Mouse (Mus musculus): ENCODE measurements around the gene Haus4. TPM values are rescaled to one million over a fixed set of nuclear protein-coding genes. Genes with fewer than 3 reads are reported as not detected.

Haus4 gene
- polyA plus RNA-seq, 1 experiment from 2014 or later, result 20.5 TPM

DNA sequence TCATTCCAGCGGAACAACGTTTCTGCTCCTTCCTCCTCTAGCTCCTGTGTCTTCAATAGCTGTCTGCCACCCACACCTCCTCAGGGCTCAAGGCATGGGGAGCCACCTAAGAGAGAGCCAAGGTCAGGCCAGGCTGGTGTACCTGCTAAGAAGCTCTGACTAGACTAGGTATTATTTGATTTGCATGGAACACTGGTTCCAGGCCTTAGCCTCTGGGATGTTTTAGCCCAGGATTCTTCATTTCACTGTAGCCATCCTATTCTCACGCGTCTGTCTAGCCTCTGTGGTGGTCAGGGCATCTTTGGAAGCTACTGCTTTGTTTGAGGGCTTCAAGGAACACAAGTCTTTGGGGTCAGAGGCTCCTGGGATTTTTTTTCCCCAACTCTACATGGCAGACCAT lies 17.7 kb upstream of the Haus4 start:
- H3K27me3 ChIP-seq (replicated peaks), result peaks cover 33% of the 10 kb centered on the region
- H3K4me1 ChIP-seq, result peaks cover 50% of the 10 kb centered on the region
- H3K9me3 ChIP-seq (replicated peaks), result no peaks in the 10 kb centered on the region
- H3K4me2 ChIP-seq, result no peak overlapping the region
- H3K36me3 ChIP-seq, result no peaks in the 10 kb centered on the region
- WGBS, result 59% methylated on average over 4 of the region's 4 CpGs
- H3K27ac ChIP-seq (replicated peaks), result no peak overlapping the region
- no peak overlapping the region for H3K4me3 ChIP-seq (replicated peaks)
- H3K9ac ChIP-seq (replicated peaks), result no peak overlapping the region
- no peak for ATAC-seq (ENCODE audit: low FRiP score)

DNA sequence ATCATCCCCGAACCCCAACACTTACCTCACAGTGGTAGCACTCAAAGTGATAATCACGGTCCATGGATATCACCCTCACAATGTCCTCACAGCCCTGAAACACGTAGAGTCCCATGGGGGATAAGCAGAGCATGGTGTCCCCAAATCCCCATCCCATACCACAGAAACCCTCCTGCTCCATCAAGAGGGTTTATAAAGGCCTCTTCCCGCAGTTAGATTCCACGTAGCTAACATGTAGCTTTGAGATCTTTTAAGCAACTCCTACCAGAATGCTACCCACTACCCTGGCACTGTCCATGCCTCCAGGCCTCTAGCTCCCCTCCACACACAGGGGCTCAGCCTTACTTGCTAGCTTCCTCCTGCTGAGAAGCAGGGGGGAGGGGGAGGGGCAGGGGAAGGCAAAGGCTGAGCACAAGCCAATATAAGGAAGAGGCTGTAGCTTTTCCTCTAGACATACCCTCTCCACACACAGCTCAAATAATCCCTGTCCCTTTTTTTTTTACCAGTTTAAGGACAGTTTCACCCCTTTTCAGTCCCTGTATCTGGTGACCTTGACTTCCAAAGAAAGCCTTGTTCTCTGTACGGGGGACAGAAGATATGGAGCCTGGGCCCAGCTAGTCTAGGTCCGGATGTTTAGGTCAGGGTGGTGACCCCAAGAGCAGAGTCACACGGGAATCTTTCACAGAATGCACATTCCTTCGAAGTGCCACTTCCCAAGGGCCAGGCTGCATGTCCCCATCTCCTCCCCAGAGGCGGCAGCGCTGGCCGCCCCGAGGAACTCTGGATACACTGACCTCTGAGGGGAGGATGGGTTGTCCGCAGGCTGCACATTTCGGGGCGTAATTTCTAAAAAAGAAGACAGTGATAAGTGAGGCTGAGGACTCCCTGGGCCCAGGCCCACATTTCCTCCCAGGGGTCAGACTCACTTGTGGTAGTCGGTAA lies 15.3 kb upstream of the Haus4 start:
- Histone ChIP-seq H3K27ac (replicated peaks) (peak overlapping the region; percentile 23; the same call in 1 of the 2 replicates), H3K27me3 (replicated peaks) (peaks cover 14% of the 10 kb centered on the region), H3K4me2 (no peak overlapping the region), H3K36me3 (no peaks in the 10 kb centered on the region), H3K9me3 (replicated peaks) (no peaks in the 10 kb centered on the region), H3K4me1 (peaks cover 28% of the 10 kb centered on the region), H3K4me3 (replicated peaks) (no peak overlapping the region), H3K9ac (replicated peaks) (no peak overlapping the region)
- WGBS, result 71% methylated on average over 17 of the region's 17 CpGs
- no peak for ATAC-seq (ENCODE audit: low FRiP score)

DNA sequence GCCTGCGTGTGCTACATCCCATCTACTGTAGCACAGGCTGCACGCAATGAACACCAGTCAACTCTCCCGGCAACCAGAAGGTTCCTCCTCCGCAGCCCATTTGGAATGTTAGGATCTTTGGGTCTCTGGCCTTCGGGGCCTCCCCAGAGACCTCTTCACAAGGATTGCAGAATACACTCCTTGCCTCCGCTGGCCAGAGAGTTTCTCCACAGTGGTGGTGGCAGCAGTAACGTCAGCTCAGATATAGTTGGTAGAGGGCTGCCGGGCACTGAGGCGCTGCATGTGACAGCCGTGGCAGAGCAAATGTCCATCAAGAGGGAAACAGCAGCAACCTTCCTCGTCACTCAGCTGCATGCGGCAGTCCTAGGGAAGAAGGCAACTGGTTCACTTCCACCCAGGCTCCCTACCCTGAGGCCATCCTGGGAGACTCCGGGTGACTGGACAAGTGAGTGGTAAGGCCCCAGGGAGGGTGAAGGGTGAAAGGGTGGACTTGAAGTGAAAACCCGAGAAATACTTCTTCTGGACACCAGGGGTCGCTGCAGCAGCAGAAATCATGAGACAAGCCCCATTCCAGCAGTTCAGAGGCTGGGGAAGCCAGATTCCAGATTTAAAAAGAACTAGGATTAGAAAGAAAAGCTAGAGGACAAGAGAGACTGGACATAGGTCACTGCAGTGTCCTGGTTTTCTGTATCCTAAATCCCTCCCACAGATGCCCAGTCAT lies 14.4 kb upstream of the Haus4 start:
- no peaks in the 10 kb centered on the region for H3K9me3 ChIP-seq (replicated peaks)
- H3K4me1 ChIP-seq, result peaks cover 19% of the 10 kb centered on the region
- H3K27ac ChIP-seq (replicated peaks), result peak overlapping the region; percentile 23; the same call in 1 of the 2 replicates
- no peak overlapping the region for H3K4me3 ChIP-seq (replicated peaks)
- H3K4me2 ChIP-seq, result no peak overlapping the region
- WGBS, result 75% methylated on average over 15 of the region's 15 CpGs
- H3K9ac ChIP-seq (replicated peaks), result no peak overlapping the region
- H3K36me3 ChIP-seq, result no peaks in the 10 kb centered on the region
- ATAC-seq (ENCODE audit: low FRiP score), result peak; percentile 19; the same call in 1 of the 2 replicates
- H3K27me3 ChIP-seq (replicated peaks), result peaks cover 6% of the 10 kb centered on the region; the same call in 1 of the 2 replicates

DNA sequence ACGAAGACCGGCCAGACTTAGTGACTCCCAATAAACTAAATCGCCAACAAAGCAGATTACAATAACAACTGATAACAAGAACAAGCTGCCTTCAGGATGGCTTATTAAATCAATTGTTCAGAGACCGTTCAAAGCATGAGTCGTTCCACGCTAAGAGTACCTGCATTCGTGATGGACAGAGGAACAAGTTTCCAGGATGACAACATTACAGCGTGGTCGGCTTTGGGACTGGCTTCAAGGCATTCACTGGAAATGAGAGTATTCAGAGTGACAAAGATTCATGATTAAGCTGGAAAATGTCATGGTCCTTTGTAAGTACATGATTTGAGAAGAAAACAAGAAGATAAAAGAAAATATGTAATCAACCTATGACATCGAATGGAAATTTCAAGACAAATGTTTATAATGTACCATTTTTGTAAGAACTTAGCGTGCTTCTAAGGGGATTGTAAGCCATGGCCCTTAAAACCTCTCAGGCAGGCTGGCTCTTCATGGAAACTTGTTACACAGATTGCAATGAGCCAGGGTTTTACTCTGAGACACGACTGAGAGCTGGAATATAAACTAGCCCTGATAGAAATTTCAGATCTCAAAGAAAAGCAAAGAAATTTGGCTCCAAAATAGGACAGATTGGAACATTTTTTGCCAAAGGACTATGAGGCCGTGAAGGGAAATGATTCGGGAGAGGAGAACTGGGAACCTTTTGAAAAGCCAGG lies 6.3 kb upstream of the Haus4 start:
- no peak for ATAC-seq (ENCODE audit: low FRiP score)
- no peaks in the 10 kb centered on the region for H3K27me3 ChIP-seq (replicated peaks)
- H3K9me3 ChIP-seq (replicated peaks), result no peaks in the 10 kb centered on the region
- no peaks in the 10 kb centered on the region for H3K36me3 ChIP-seq
- WGBS, result 88% methylated on average over 14 of the region's 14 CpGs
- no peak overlapping the region for H3K4me3 ChIP-seq (replicated peaks)
- no peaks in the 10 kb centered on the region for H3K4me1 ChIP-seq
- no peak overlapping the region for H3K27ac ChIP-seq (replicated peaks)
- H3K9ac ChIP-seq (replicated peaks), result no peak overlapping the region
- no peak overlapping the region for H3K4me2 ChIP-seq

GRCm38 (mm10) chr14:54557330-54557729 lies 2.9 kb upstream of the Haus4 start:
- 86% methylated on average over 8 of the region's 8 CpGs for WGBS
- Histone ChIP-seq H3K27ac (replicated peaks) (no peak overlapping the region), H3K4me2 (no peak overlapping the region), H3K36me3 (no peaks in the 10 kb centered on the region), H3K4me1 (peaks cover 11% of the 10 kb centered on the region), H3K27me3 (replicated peaks) (no peaks in the 10 kb centered on the region), H3K9me3 (replicated peaks) (no peaks in the 10 kb centered on the region), H3K4me3 (replicated peaks) (no peak overlapping the region), H3K9ac (replicated peaks) (no peak overlapping the region)
- no peak for ATAC-seq (ENCODE audit: low FRiP score)

DNA sequence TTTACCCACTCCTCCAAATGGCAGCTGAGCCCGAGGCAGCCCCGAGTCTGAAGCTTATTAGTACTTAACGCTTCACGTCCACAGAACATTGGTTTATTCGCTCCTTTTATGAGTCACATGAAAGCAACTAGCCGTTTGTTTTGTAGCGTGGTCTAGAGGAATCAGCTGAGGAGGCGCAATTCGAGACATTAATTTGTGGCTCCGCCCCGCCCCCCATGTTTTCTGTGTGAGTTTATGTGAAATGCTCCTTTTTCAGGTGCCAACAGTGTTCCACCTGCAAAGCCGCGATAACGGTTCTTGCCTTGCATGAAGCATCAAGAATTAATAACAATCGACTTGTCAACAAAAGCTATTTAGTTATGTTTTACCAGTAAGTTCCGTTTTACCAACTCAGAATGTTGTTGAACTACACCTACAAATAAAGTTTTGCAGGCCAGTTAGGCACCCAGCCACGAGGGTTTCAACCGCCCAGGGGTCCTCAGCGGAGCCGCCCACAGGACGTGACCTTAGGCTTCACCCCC lies 902 bp downstream of the Haus4 start:
- Histone ChIP-seq H3K4me2 (peak overlapping the region; percentile 92), H3K9me3 (replicated peaks) (no peaks in the 10 kb centered on the region), H3K4me3 (replicated peaks) (peak overlapping the region; percentile 53), H3K27ac (replicated peaks) (peak overlapping the region; percentile 71), H3K36me3 (peaks cover 12% of the 10 kb centered on the region), H3K9ac (replicated peaks) (peak overlapping the region; percentile 54), H3K4me1 (peaks cover 11% of the 10 kb centered on the region), H3K27me3 (replicated peaks) (no peaks in the 10 kb centered on the region)
- WGBS, result 3% methylated on average over 21 of the region's 21 CpGs
- peak; percentile 25; the same call in 1 of the 2 replicates for ATAC-seq (ENCODE audit: low FRiP score)

DNA sequence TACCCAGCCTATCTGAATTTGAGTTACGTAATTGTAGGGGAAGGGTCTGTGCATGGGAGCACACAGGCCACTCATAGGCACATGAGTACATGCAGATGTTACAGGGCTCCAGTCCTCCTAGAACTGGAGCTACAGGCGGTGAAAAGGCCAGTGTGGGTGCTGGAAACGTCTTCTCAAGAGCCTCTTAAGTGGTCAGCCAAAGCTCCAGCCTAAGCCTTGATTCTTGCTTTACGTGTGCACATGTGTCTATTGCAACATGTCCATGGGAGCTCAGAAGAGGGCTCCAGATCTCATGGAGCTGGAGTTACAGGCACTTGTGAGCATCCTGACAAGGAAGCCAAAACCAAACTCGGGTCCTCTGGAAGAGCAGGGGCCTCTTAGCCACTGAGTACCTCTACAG lies 9.7 kb downstream of the Haus4 start:
- Histone ChIP-seq H3K4me1 (no peaks in the 10 kb centered on the region), H3K4me3 (replicated peaks) (no peak overlapping the region), H3K9ac (replicated peaks) (no peak overlapping the region), H3K36me3 (peaks cover 34% of the 10 kb centered on the region), H3K4me2 (no peak overlapping the region), H3K27me3 (replicated peaks) (no peaks in the 10 kb centered on the region), H3K27ac (replicated peaks) (no peak overlapping the region), H3K9me3 (replicated peaks) (no peaks in the 10 kb centered on the region)
- 91% methylated on average over 5 of the region's 5 CpGs for WGBS
- ATAC-seq (ENCODE audit: low FRiP score), result no peak

- no peak for ATAC-seq (ENCODE audit: low FRiP score)
These were observed 13.6 kb downstream of the Haus4 start for GRCm38 (mm10) chr14:54540771-54541170.

GRCm38 (mm10) chr14:54538580-54538979 lies 15.8 kb downstream of the Haus4 start:
- Histone ChIP-seq H3K4me3 (replicated peaks) (no peak overlapping the region), H3K4me1 (no peaks in the 10 kb centered on the region), H3K9me3 (replicated peaks) (no peaks in the 10 kb centered on the region), H3K4me2 (no peak overlapping the region), H3K36me3 (0 out of 2 replicates have a peak, but pooled peaks cover 6% of the 10 kb centered on the region), H3K27ac (replicated peaks) (no peak overlapping the region), H3K9ac (replicated peaks) (no peak overlapping the region), H3K27me3 (replicated peaks) (no peaks in the 10 kb centered on the region)
- no peak for ATAC-seq (ENCODE audit: low FRiP score)
- 91% methylated on average over 2 of the region's 2 CpGs for WGBS

More at GRCm38 (mm10) chr14:54540771-54541170, 13.6 kb downstream of the Haus4 start:
- 0 out of 2 replicates have a peak, but pooled peaks cover 14% of the 10 kb centered on the region for H3K36me3 ChIP-seq
- no peak overlapping the region for H3K4me2 ChIP-seq
- H3K27ac ChIP-seq (replicated peaks), result no peak overlapping the region
- 64% methylated on average over 11 of the region's 11 CpGs for WGBS
- H3K9me3 ChIP-seq (replicated peaks), result no peaks in the 10 kb centered on the region
- no peaks in the 10 kb centered on the region for H3K27me3 ChIP-seq (replicated peaks)
- no peak overlapping the region for H3K9ac ChIP-seq (replicated peaks)
- no peaks in the 10 kb centered on the region for H3K4me1 ChIP-seq
- no peak overlapping the region for H3K4me3 ChIP-seq (replicated peaks)

DNA sequence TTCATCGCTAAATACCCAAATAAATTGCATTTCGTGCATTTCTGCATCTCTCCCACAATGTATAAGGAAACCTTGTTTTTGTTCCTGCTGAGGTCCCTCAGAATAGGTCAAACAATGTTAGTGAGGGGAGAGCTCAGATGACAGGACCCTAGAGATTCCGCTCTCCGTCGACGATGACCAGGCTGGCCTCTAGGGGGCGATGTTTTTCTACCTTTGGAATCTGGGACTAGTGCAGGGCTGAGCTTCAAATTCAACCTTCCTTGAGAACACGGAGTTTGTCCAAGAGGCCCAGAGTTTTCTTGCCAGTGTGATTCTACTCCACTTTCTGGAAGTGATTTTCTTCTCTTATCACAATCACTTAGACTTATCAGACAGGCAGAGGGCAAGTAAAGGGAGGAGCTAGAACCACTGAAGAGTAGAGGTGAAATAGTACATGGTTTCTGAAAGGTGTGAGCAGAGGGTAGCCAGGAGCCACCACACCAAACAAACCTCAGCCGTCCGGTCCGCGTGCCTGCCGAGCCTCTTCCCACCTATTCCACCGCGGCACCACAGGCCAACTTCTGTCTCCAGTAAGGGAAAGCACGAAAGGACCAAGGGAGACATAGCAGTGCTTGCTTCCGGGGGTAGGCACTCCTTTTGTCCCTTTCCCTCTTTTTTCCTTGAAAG lies 25.8 kb downstream of the Haus4 start:
- peaks cover 21% of the 10 kb centered on the region for H3K4me1 ChIP-seq
- H3K27me3 ChIP-seq (replicated peaks), result no peaks in the 10 kb centered on the region
- H3K27ac ChIP-seq (replicated peaks), result peak overlapping the region; percentile 77
- H3K36me3 ChIP-seq, result no peaks in the 10 kb centered on the region
- ATAC-seq (ENCODE audit: low FRiP score), result peak; percentile 53; the same call in 1 of the 2 replicates
- peak overlapping the region; percentile 71; the same call in 1 of the 2 replicates for H3K4me2 ChIP-seq
- no peaks in the 10 kb centered on the region for H3K9me3 ChIP-seq (replicated peaks)
- 11% methylated on average over 17 of the region's 17 CpGs for WGBS
- H3K4me3 ChIP-seq (replicated peaks), result no peak overlapping the region
- H3K9ac ChIP-seq (replicated peaks), result no peak overlapping the region
